Mouse (Mus musculus) right cerebral cortex, postnatal 4 days (tissue): Measurements from ENCODE around the gene Amer2.

Experiments used
- DNase-seq: peaks from one replicate; pipeline ENCODE4 v3.0.0-alpha.2; 2022

Gene Amer2

DNA sequence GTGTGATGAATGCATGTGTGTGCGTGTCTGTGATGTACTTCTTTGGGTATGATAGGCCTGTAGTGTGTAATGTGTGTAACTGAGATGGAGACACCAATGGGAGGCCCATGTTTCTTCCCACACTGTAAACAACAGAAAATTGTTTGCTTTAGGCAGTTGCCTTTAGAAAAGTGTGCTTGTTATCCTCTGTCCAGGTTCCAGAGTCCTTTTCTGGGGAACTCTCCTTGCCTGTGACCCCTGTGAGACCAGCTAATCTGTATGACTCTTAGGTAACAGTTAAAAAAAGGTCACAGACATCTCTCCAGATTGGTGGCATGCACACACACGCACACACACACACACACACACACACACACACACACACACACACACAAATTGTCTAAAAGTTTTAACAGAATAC lies 15.3 kb downstream of the Amer2 start:
- no peak for DNase-seq

DNA sequence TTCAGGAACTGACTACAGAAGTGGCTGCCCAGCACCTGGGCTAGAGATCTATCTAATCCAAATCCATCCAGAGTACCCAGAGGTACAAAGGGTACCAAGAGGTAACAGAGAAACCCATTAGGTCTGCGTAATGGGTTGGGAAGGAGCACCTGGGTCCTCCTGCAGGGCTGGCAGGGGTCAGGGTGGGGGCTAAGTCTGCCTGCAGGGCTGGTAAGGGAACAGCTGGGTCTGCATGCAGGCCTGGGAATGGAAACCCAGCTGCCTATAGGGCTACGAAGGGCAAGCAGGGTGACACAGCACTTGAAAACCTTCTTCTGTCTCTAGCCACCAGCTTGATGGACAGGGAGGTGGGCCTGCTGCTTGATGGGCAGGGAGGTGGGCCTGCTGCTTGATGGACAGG lies 19.1 kb downstream of the Amer2 start:
- no peak for DNase-seq

DNA sequence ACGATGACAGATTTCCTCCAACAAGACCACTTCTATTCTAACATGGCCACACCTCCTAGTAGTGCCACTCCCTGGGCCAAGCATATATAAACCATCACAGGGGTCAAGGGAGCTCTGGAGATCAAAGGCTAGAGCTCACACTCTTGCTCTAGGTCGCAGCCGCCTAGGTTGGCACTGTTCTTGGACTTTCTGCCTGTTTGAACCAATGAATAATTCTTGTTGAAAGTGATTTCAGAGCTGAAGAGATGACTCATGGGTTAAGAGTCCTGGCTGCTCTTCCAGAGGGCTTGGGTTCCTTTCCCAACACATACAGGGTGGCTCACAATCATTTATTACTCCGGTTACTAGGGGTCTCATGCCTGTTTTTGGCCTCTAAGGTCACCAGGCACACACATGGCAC lies 24.3 kb downstream of the Amer2 start:
- DNase-seq, result no peak

DNA sequence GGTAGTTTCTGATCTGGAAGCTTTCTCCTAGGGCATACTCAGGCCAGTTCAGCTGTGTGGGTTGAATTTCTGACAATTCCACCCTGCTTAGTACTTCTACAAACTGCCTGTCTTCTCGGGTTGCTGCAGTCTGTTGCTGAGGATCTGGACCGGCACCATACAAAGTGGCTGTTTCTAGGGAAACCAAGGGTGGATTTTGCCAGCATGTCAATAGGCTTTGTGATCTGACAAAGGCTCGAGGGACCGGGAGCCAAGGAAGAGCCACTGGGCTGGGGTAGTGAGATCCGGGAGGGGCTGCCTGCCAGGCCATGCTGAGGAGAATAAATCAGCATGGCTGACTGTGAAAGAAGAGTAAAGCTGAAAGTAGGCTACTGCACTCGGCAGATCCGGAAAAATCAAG lies 25.8 kb downstream of the Amer2 start:
- peak; percentile 55 for DNase-seq

DNA sequence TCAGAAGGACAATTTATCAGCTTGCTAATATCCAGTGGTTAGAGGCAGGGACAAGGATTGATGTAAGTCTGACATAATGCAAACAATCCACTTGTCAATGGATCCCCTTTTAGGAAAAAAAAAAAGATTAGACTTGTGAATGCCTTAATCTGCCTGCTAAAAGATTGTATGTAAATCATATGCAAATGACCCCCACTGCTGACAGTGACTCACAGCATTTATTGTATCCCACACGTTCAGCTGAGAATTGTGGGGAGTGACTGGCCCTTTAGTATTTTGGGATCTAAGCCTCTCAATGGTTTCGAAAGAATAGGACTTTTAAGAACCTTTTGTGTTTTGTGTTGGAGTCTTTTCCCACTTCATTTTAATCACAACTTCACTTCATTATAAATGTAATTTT lies 30.2 kb downstream of the Amer2 start:
- DNase-seq, result no peak

DNA sequence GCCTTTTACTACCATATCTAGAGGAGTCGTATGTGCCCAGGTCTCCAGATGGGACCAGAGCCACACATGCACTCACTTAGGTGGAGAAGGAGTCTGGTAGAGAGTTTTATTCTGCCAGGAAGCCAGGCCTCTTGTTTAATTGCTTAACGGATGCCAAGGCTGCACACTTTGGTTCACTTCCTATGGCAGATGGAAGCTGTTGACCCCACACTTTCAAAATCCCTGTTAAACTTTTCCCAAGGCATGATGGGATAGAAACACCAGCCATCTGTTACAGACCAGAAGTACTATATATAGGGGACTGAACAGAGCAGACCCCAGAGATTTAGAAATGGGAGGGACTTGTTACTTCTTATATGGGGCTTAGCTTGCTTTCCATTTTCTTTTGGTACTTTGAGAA lies 32.8 kb downstream of the Amer2 start:
- DNase-seq, result no peak

DNA sequence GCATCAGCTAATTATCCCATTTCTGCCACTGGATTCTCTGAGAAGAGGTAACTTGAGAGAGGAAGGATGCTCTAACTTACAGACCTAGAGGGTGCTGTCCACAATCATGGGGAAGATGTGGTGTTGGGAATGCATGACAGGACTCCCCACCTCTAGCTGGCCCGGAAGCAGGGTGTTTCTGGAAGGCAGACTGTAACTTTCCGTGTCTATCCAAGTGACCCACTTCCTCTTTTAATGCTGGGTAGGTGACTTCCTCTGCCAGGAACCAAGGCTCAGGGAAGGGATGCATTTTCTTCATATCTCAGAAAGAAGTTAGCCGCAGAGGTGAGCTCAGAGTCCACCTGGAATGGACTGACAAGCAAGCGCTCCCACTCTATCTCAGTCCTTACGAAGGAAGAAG lies 33.5 kb downstream of the Amer2 start:
- DNase-seq, result no peak

DNA sequence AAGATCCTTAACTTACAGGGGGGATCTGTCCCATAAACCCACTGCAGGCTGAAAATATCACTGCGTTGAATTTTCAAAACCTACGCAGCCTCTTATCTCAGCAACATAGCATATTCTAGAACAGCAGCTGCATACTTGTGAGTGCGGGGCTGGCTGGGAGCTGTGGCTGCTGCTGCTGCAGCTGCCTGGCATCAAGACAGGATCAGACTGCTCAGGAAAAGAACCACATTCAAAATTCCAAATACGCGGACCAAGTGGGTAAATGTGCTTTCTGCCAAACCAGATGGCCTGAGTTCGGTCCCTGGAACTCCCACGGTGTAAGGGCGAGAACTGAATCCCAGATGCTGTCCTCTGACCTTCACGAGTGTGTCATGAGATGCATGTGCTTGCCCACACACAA lies 34.3 kb downstream of the Amer2 start:
- DNase-seq, result no peak

DNA sequence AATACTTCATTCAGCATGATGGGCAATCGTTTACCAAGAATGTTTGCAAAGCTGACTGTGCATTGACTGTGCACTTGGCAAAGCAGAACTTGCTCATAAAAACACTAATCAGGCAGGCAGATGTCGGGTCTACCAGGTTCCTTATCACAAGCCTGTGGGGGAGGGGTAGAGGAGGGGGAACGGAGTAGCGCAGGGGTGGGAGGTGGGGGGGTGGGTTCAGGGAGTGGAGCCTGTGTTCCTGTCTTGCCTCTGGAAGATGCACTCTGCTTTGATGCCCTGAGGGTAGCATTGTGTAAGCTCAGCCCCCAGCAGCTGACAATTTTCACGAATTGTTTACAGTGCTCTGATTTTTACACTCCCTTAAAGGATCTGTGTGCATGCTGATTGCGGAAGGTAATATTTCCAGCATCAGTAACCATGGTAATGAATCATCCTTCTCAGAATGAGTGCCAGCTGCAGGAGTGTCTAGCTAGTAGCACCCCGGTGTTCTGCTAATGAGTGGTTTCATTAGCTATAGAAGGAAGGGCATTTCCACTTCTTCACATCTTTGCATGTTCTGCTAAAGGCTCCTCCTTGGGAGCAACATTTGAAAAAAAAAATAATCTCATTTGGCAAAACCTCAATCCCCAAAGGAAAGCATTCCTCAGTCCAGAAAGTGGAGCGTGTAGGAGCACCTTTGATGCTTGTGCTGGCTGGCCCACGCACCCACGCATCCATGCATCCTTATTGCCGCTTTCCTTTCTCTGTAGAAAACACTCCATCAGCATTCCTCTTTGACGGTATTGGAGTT lies 36.8 kb downstream of the Amer2 start:
- DNase-seq, result no peak

DNA sequence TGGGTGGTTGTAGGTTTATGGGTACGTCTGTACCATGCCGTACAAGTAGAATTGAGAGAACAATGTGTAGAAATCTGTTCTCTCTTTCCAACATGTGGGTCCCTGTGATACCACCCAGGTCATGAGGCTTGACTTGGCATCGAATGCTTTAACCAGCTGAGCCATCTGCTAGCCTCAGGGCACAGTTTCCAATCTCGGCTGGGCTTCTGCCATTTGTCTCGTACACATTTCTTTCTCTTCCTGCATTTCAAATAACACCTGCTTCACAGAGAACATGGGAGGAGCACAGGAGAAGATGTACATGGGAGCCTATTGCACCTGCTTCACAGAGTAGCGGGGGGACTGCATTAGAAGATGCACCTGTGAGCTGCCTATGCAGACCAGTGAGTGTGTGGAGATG lies 38.2 kb downstream of the Amer2 start:
- no peak for DNase-seq

DNA sequence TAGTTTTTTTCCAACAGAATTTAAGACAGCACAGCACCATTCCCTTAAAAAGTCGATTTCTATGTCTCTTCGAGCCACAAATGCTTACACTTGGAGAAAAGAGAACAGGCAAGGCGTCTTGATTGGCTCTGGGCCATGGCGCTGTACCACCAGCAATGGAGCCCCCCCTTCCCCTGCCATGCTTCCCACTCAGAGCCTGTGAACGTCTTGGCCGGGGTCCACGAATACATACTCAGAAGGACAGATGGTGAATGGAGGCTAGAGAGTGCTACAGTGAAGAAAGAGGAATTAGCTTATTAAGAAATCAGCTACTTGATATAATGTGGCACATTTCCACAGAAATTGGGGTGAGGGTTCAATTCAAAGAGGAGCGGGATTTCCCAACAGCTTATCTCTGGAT lies 41.6 kb downstream of the Amer2 start:
- DNase-seq, result peak; percentile 93

DNA sequence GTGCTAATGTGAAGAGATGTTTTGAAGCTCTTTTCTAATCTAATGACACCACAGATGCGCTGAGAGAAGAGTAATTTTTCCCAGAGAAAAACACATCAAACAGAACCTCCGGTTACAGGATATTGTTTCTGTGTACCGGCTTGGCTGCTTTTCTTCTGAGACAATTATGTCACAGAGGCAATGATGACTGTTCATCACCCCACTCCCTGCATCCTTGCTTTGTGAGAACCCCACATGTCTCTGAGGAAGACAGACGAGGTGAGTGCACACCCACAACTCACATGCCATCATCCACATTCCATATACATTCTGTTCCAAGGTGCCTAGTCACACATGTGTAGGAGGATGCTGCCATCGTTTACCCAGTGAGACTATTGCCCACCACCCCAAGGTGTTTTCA lies 44.9 kb downstream of the Amer2 start:
- no peak for DNase-seq

DNA sequence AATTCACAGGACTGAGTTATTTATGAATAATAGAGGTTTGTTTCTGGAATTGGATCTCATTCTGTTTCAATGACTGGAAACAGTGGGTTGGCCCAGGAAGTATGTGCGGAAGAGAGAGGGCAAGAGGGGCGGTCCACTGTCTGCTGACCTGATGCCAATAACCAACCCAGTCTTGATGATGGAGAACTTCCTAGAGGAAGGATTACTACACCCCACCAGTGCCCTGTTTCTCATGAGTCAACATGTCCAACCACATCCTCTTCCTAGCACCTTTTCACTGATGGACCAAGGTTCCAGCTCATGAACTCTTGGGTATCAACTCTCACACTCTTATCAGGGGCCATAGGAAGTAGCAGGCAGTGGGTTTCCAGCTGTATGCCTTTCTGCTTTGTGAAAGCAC lies 49.9 kb downstream of the Amer2 start:
- no peak for DNase-seq

DNA sequence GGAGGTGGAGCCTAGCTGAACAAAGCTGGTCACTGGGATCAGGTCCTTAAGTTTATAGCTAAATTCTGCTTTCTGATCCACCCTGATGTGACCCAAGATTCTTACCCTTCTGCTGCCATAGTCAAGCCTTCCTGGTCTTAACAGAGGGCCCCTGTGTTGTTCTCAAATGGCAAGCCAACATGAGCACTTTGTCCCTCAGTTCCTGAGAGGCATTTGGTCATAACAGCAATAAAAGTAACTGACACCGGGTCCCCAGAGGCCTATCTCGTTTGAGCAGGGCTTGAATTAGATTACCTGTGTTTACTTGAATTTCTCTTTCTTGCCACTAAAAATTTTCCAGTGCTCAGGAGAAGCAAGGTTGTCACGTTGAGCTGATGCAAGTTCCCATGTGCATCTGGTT lies 51.1 kb downstream of the Amer2 start:
- no peak for DNase-seq

DNA sequence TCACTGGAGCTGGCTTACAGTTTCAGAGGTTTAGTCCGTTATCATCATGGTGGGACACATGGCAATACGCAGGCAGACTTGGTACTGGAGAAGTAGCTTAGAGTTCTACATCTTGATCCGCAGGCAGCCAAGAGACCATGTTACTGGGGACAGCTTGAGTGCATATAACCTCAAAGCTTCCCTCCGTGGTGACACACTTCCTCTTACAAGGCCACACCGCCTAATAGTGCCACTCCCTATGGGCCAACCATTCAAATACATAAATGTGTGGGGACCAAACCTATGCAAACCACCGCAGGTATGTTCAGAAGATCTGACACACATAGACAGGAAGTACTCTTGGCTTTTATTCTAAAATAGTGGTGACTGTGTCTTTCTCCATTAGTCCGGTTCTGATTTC lies 52.5 kb downstream of the Amer2 start:
- DNase-seq, result no peak

DNA sequence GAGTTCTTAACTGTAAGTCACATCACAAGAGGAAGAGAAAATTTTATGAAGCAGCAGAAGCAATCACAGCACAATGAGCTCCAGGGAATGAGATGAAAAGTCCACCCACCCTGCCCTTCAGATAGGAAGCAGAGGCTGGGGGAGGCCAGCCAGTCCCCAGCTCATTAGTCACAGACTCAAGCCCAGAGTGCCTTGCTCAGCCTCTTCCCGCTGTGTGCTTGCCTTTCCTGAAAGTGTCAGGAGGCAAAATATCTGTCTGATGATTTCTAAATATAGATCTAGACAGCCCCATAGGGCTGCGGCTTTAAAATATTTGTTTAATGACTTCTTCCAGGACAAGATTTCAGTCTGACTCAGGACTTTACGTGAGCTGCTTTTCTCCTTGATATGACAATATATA lies 54.8 kb downstream of the Amer2 start:
- no peak for DNase-seq

DNA sequence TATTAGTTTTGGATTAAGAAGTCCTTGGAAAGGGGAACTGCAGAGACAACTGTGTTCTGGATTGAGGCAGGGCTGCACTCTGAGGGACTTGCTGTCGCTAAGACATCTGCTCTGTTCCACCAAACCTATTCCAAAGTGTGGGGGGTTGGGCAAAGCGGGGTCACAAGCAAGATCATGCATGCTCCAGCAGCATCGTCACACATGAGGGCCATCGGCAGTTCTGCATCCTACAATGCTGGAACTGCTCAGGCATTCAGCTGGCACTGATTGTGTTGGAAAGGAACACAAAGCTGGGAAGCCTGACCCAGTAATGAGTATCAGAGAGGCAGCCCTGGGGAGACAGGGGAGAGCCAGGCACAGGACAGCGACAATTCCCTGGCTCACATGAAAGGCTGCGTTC lies 56.5 kb downstream of the Amer2 start:
- no peak for DNase-seq

DNA sequence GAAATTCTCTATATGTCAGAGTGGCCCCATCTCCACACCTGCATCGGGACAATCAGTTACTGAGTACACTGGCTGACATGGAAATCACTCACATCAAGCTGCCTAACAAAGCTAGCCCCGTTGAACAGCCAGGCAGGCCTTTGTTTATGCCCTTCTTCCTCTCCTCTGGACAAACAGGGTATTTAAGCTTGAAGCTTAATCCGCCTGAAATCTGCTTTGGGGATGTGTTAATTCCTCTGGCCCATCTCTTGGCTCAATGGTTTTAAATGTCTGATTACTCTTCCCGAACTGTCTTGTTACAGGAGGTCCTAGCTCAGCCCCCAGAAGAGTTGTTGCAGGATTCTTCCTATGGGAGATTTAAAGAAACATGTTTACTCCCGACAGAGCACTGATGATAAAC lies 58.5 kb downstream of the Amer2 start:
- no peak for DNase-seq

DNA sequence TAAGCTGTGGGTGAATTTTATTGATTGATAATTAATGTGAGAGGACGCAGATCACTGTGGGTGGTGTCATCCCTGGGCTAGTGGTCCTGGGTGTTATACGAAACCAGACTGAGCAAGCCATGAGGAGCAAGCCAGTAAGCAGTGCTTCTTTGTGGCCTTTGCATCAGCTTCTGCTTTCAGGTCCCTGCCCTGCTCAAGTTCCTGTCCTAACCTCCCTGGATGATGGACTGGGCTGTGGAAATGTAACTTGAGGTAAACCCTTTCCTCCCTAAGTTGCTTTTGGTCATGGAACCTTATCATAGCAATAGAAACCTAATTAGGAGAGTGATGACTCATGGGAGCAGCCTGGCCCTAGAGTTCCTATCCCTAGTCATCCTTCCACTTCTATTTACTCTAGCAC lies 59.1 kb downstream of the Amer2 start:
- no peak for DNase-seq

DNA sequence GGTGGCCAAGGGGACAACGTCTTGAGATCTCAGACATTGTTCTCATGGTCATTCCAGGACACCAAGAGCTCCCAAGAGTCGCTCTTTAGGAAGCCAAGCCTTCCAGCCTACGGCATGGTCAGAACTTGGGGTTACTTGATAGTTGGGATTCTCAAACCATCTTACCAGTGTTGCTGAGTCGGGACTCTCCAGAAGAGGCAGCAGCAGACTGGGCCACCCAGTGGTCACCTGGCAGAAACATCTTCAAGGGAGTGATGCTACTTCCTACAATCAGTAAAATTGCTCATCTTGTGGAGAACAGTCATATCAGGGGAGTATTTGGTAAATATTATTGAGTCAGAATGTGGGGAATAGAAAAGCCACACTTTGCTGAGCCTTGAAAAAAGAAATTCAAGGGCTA lies 62.5 kb downstream of the Amer2 start:
- DNase-seq, result no peak

DNA sequence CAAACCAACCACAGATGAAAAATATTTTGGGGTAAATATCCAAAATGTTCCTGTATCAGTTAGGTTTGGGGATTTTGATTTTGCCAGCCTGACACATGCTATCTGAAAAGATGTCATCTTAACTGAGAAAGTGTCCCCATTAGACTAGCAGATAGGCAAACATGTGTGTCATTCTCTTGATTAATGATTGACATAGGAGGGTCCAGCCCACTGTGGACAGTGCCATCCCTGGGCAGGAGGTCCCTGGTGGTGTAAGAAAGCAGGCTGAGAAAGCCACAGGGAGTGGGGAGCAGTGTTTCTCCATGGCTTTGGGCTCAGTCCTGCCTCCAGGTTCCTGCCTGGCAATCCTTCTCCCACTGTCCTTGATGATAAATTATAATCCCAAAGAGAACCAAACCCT lies 63.3 kb downstream of the Amer2 start:
- DNase-seq, result no peak
